In genomic region chr5:140644263-140644662, GRCm38 (mm10) we compare ENCODE assay signal across 11 mouse cellular contexts. TPM values are rescaled to one million over a fixed set of nuclear protein-coding genes. Genes with fewer than 3 reads are reported as not detected.
DNase-seq lines count a peak whose midpoint lies in the region; ATAC-seq lines count a peak whose summit lies in the region.
"Had no signal": no experiment of that assay in that cellular context is flagged by ENCODE, and none has a peak within 500 bp of the region (broad histone marks: within the 10 kb centered on the region; RNA-seq: fewer than 3 reads in every experiment).

No protein-coding gene starts in this region.

- DNase-seq in heart, postnatal 36 days, result no peak
- DNase-seq in midbrain, embryonic 11.5 days (ENCODE audit: low spot score, missing footprints), result no peak
- DNase-seq in hindbrain, embryonic 14.5 days (ENCODE audit: low spot score), result no peak
- DNase-seq in embryo, embryonic 10.5 days (ENCODE audit: low spot score), result no peak
- DNase-seq: left cerebral cortex, postnatal 4 days; spleen, adult 18-20 months had no signal

- peak overlapping the region; percentile 12; the same call in 1 of the 2 replicates for H3K4me2 ChIP-seq in heart, embryonic 14.5 days (ENCODE audit: low read length)
- peak overlapping the region; percentile 100 for H3K4me2 ChIP-seq in midbrain, embryonic 13.5 days (replicated peaks)
- H3K4me2 ChIP-seq in midbrain, embryonic 11.5 days, result no peak overlapping the region
- peak overlapping the region; percentile 100; the same call in 1 of the 2 replicates for H3K4me2 ChIP-seq in hindbrain, embryonic 14.5 days (replicated peaks)
- peak overlapping the region; percentile 100 for H3K4me2 ChIP-seq in neural tube, embryonic 13.5 days

- H3K27ac ChIP-seq in heart, embryonic 14.5 days (replicated peaks in 1 of 2; ENCODE audit: control insufficient read depth in 1 of 2, insufficient read depth in 1 of 2, low read depth in 2 of 2, low read length in 2 of 2), result peak overlapping the region in 1 of 2 experiments; percentile 28; a peak in 1 of 4 replicates
- H3K27ac ChIP-seq in midbrain, embryonic 13.5 days, result no peak overlapping the region
- H3K27ac ChIP-seq in midbrain, embryonic 11.5 days (ENCODE audit: low read depth, low read length), result no peak overlapping the region
- no peak overlapping the region for H3K27ac ChIP-seq in hindbrain, embryonic 14.5 days
- H3K27ac ChIP-seq in neural tube, embryonic 13.5 days (replicated peaks), result peak overlapping the region; percentile 46; the same call in 1 of the 2 replicates

- 83% methylated on average over 6 of the region's 6 CpGs for WGBS in heart, embryonic 14.5 days
- WGBS in midbrain, embryonic 13.5 days, result 91% methylated on average over 6 of the region's 6 CpGs
- 91% methylated on average over 6 of the region's 6 CpGs for WGBS in midbrain, embryonic 11.5 days
- 87% methylated on average over 6 of the region's 6 CpGs for WGBS in hindbrain, embryonic 14.5 days
- WGBS in neural tube, embryonic 13.5 days, result 91% methylated on average over 6 of the region's 6 CpGs

- no peaks in the 10 kb centered on the region for H3K9me3 ChIP-seq in heart, embryonic 14.5 days (ENCODE audit: control insufficient read depth, low read length)
- no peaks in the 10 kb centered on the region for H3K9me3 ChIP-seq in midbrain, embryonic 13.5 days
- no peaks in the 10 kb centered on the region for H3K9me3 ChIP-seq in midbrain, embryonic 11.5 days (ENCODE audit: control insufficient read depth, low read length)
- H3K9me3 ChIP-seq in hindbrain, embryonic 14.5 days (ENCODE audit: control insufficient read depth, low read length), result no peaks in the 10 kb centered on the region
- H3K9me3 ChIP-seq in neural tube, embryonic 13.5 days, result no peaks in the 10 kb centered on the region
- H3K9me3 ChIP-seq: G1E had no signal

- no peak overlapping the region for H3K4me3 ChIP-seq in heart, embryonic 14.5 days (ENCODE audit: control insufficient read depth in 1 of 2, insufficient read depth in 1 of 2, low read depth in 1 of 2, low read length in 2 of 2)
- H3K4me3 ChIP-seq in midbrain, embryonic 13.5 days (replicated peaks), result peak overlapping the region; percentile 81; the same call in 1 of the 2 replicates
- no peak overlapping the region for H3K4me3 ChIP-seq in midbrain, embryonic 11.5 days (ENCODE audit: low read depth, low read length)
- H3K4me3 ChIP-seq in hindbrain, embryonic 14.5 days (replicated peaks; ENCODE audit: low read length), result no peak overlapping the region
- H3K4me3 ChIP-seq in neural tube, embryonic 13.5 days, result no peak overlapping the region

- H3K9ac ChIP-seq in heart, embryonic 14.5 days (ENCODE audit: low read length), result no peak overlapping the region
- H3K9ac ChIP-seq in midbrain, embryonic 13.5 days (replicated peaks), result no peak overlapping the region
- no peak overlapping the region for H3K9ac ChIP-seq in midbrain, embryonic 11.5 days (ENCODE audit: low read length)
- no peak overlapping the region for H3K9ac ChIP-seq in hindbrain, embryonic 14.5 days
- no peak overlapping the region for H3K9ac ChIP-seq in neural tube, embryonic 13.5 days

- H3K27me3 ChIP-seq in heart, embryonic 14.5 days (ENCODE audit: control insufficient read depth, insufficient read depth, low read length), result no peaks in the 10 kb centered on the region
- H3K27me3 ChIP-seq in midbrain, embryonic 13.5 days, result no peaks in the 10 kb centered on the region
- no peaks in the 10 kb centered on the region for H3K27me3 ChIP-seq in midbrain, embryonic 11.5 days (ENCODE audit: control insufficient read depth, insufficient read depth, low read length)
- H3K27me3 ChIP-seq in hindbrain, embryonic 14.5 days (ENCODE audit: control insufficient read depth, insufficient read depth, low read length), result no peaks in the 10 kb centered on the region
- no peaks in the 10 kb centered on the region for H3K27me3 ChIP-seq in neural tube, embryonic 13.5 days

- intact Hi-C loops in heart, postnatal 36 days (cut with DNase I), result no loop called here

- ATAC-seq in heart, embryonic 14.5 days (ENCODE audit: insufficient number of reproducible peaks, insufficient read depth, low FRiP score, low read depth), result no peak
- no peak for ATAC-seq in midbrain, embryonic 13.5 days
- no peak for ATAC-seq in midbrain, embryonic 11.5 days (ENCODE audit: low FRiP score)
- ATAC-seq in hindbrain, embryonic 14.5 days (ENCODE audit: low FRiP score), result no peak
- no peak for ATAC-seq in neural tube, embryonic 13.5 days (ENCODE audit: low read depth)
- no peak for ATAC-seq in megakaryocyte-erythroid progenitor cell, adult 5-6 weeks (replicated peaks; ENCODE audit: low FRiP score, low TSS enrichment, poor library complexity, severe bottlenecking)

- H3K4me1 ChIP-seq in heart, embryonic 14.5 days (ENCODE audit: control insufficient read depth in 2 of 2, insufficient read depth in 2 of 2, low read length in 2 of 2), result peaks cover 48 to 70% of the 10 kb centered on the region in 2 experiments
- H3K4me1 ChIP-seq in midbrain, embryonic 13.5 days (replicated peaks), result peaks cover 85% of the 10 kb centered on the region
- H3K4me1 ChIP-seq in midbrain, embryonic 11.5 days (ENCODE audit: control insufficient read depth, insufficient read depth, low read length), result peaks cover 23% of the 10 kb centered on the region
- peaks cover 73% of the 10 kb centered on the region for H3K4me1 ChIP-seq in hindbrain, embryonic 14.5 days (replicated peaks; ENCODE audit: control insufficient read depth, insufficient read depth, low read length)
- H3K4me1 ChIP-seq in neural tube, embryonic 13.5 days (replicated peaks), result peaks cover 87% of the 10 kb centered on the region

- H3K36me3 ChIP-seq in heart, embryonic 14.5 days (ENCODE audit: control insufficient read depth, insufficient read depth, low read length), result peaks cover 28% of the 10 kb centered on the region
- peaks cover 37% of the 10 kb centered on the region for H3K36me3 ChIP-seq in midbrain, embryonic 13.5 days
- peaks cover 3% of the 10 kb centered on the region for H3K36me3 ChIP-seq in midbrain, embryonic 11.5 days (ENCODE audit: control insufficient read depth, insufficient read depth, low read length)
- H3K36me3 ChIP-seq in hindbrain, embryonic 14.5 days (replicated peaks; ENCODE audit: control insufficient read depth, insufficient read depth), result peaks cover 27% of the 10 kb centered on the region
- H3K36me3 ChIP-seq in neural tube, embryonic 13.5 days, result peaks cover 38% of the 10 kb centered on the region

RNA-seq across cellular contexts. Expression of gene Ttyh3, which starts 4.6 kb away (rescaled TPM):
- 32.8 and 35.7 TPM in 2 replicates for polyA plus RNA-seq in heart, embryonic 14.5 days (2014; fragmentation: Nextera tagmentation; extraction: Ambion mirVana)
- total RNA-seq in heart, postnatal 36 days (2021), result 10 to 100 TPM; 13.4 to 14.7 TPM
- polyA plus RNA-seq in midbrain, embryonic 13.5 days (2015; fragmentation: Nextera tagmentation; extraction: Ambion mirVana), result 53.6 and 76.6 TPM in 2 replicates
- polyA plus RNA-seq in midbrain, embryonic 11.5 days (2014; fragmentation: Nextera tagmentation; extraction: Ambion mirVana), result 42.9 and 46.4 TPM in 2 replicates
- polyA plus RNA-seq in hindbrain, embryonic 14.5 days (2014; fragmentation: Nextera tagmentation; extraction: Ambion mirVana), result 95.0 and 98.9 TPM in 2 replicates
- 68.5 and 72.3 TPM in 2 replicates for polyA plus RNA-seq in neural tube, embryonic 13.5 days (2015; fragmentation: Nextera tagmentation; extraction: Ambion mirVana)
- total RNA-seq in megakaryocyte-erythroid progenitor cell, adult 5-6 weeks (2014; fragmentation: Nextera tagmentation), result 26.7 and 32.2 TPM in 2 replicates
- 5.6 and 8.6 TPM in 2 replicates for total RNA-seq in megakaryocyte-erythroid progenitor cell, adult 5-6 weeks (2017)

RNA-seq across cellular contexts. Expression of gene Lfng, which starts 37.1 kb away (rescaled TPM):
- polyA plus RNA-seq in heart, embryonic 14.5 days (2014; fragmentation: Nextera tagmentation; extraction: Ambion mirVana), result 3.8 and 6.4 TPM in 2 replicates
- total RNA-seq in heart, postnatal 36 days (2021), result 1 to 10 TPM; 7.2 to 9.1 TPM
- polyA plus RNA-seq in midbrain, embryonic 13.5 days (2015; fragmentation: Nextera tagmentation; extraction: Ambion mirVana), result 25.0 and 25.7 TPM in 2 replicates
- 38.3 and 40.5 TPM in 2 replicates for polyA plus RNA-seq in midbrain, embryonic 11.5 days (2014; fragmentation: Nextera tagmentation; extraction: Ambion mirVana)
- 25.7 and 30.1 TPM in 2 replicates for polyA plus RNA-seq in hindbrain, embryonic 14.5 days (2014; fragmentation: Nextera tagmentation; extraction: Ambion mirVana)
- 17.6 and 20.6 TPM in 2 replicates for polyA plus RNA-seq in neural tube, embryonic 13.5 days (2015; fragmentation: Nextera tagmentation; extraction: Ambion mirVana)
- 17.6 and 38.9 TPM in 2 replicates for total RNA-seq in megakaryocyte-erythroid progenitor cell, adult 5-6 weeks (2014; fragmentation: Nextera tagmentation)
- 21.3 and 22.9 TPM in 2 replicates for total RNA-seq in megakaryocyte-erythroid progenitor cell, adult 5-6 weeks (2017)

RNA-seq across cellular contexts. Expression of gene Iqce, which starts 57.9 kb away (rescaled TPM):
- 7.7 and 8.0 TPM in 2 replicates for polyA plus RNA-seq in heart, embryonic 14.5 days (2014; fragmentation: Nextera tagmentation; extraction: Ambion mirVana)
- 1 to 10 TPM; 8.9 to 9.8 TPM for total RNA-seq in heart, postnatal 36 days (2021)
- 24.4 and 26.0 TPM in 2 replicates for polyA plus RNA-seq in midbrain, embryonic 13.5 days (2015; fragmentation: Nextera tagmentation; extraction: Ambion mirVana)
- polyA plus RNA-seq in midbrain, embryonic 11.5 days (2014; fragmentation: Nextera tagmentation; extraction: Ambion mirVana), result 13.9 and 15.6 TPM in 2 replicates
- polyA plus RNA-seq in hindbrain, embryonic 14.5 days (2014; fragmentation: Nextera tagmentation; extraction: Ambion mirVana), result 20.3 and 22.5 TPM in 2 replicates
- polyA plus RNA-seq in neural tube, embryonic 13.5 days (2015; fragmentation: Nextera tagmentation; extraction: Ambion mirVana), result 22.9 and 24.1 TPM in 2 replicates
- 23.0 and 24.6 TPM in 2 replicates for total RNA-seq in megakaryocyte-erythroid progenitor cell, adult 5-6 weeks (2014; fragmentation: Nextera tagmentation)
- 5.6 and 13.0 TPM in 2 replicates for total RNA-seq in megakaryocyte-erythroid progenitor cell, adult 5-6 weeks (2017)
